9 mouse cellular contexts compared by ENCODE assay signal in the genomic region with DNA sequence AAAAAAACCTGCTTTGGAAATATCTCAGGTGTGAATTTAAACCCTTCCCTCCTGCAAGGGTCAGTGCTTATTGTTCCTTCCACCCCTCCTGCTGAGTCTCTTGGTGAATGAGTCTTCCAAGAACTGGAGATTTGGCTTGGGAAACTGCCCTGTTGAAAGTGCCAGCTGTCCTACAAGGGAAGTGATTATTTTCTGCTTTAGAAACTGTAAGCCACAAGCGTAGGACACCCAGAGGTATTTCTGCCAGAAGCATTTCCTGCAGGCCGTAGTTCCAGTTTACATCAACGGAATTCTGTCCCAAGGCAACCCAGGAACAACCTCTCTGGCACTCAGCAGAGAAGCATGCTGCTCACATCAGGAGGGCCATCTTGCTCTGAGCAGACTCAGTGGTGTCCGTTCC. TPM values are rescaled to one million over a fixed set of nuclear protein-coding genes. Genes with fewer than 3 reads are reported as not detected.
DNase-seq lines count a peak whose midpoint lies in the region; ATAC-seq lines count a peak whose summit lies in the region.
"Had no signal": no experiment of that assay in that cellular context is flagged by ENCODE, and none has a peak within 500 bp of the region (broad histone marks: within the 10 kb centered on the region; RNA-seq: fewer than 3 reads in every experiment).

No protein-coding gene starts in this region.

- H3K9me3 ChIP-seq in kidney, embryonic 15.5 days (replicated peaks): no peaks in the 10 kb centered on the region
- H3K9me3 ChIP-seq: limb, embryonic 12.5 days had no signal

- 76% methylated on average over 4 of the region's 4 CpGs for WGBS in kidney, embryonic 15.5 days

- H3K9ac ChIP-seq in kidney, embryonic 15.5 days: no peak overlapping the region
- H3K9ac ChIP-seq: limb, embryonic 12.5 days had no signal

- H3K27me3 ChIP-seq in kidney, embryonic 15.5 days: no peaks in the 10 kb centered on the region
- H3K27me3 ChIP-seq: limb, embryonic 12.5 days had no signal

- intact Hi-C loops in heart, postnatal 14 days (cut with DNase I): no loop called here

- H3K36me3 ChIP-seq in kidney, embryonic 15.5 days: no peaks in the 10 kb centered on the region
- H3K36me3 ChIP-seq: limb, embryonic 12.5 days had no signal

- no peak overlapping the region for H3K4me2 ChIP-seq in kidney, embryonic 15.5 days
- H3K4me2 ChIP-seq: limb, embryonic 12.5 days had no signal

- peaks cover 15% of the 10 kb centered on the region for H3K4me1 ChIP-seq in kidney, embryonic 15.5 days
- H3K4me1 ChIP-seq in brown adipose tissue, adult 24 weeks (ENCODE audit: control insufficient read depth, insufficient read depth, insufficient read length, low read length): peaks cover 14% of the 10 kb centered on the region; the same call in 1 of the 2 replicates

- ATAC-seq in kidney, embryonic 15.5 days (replicated peaks; ENCODE audit: low FRiP score): no peak

- no peak overlapping the region for H3K4me3 ChIP-seq in kidney, embryonic 15.5 days (replicated peaks)
- no peak overlapping the region for H3K4me3 ChIP-seq in brown adipose tissue, adult 24 weeks (ENCODE audit: insufficient read depth, low read depth, low read length)
- H3K4me3 ChIP-seq: erythroblast, embryonic 14.5 days; limb, embryonic 12.5 days had no signal

- no peak for DNase-seq in kidney, adult 9 months
- peak; percentile 76 for DNase-seq in Muller cell, postnatal 12 days (ENCODE audit: inconsistent ontology term)
- peak; percentile 13 to 38 for DNase-seq in heart, postnatal 14 days
- no peak for DNase-seq in natural killer cell, adult 2 months (ENCODE audit: low spot score in 2 of 2)
- DNase-seq in frontal cortex, postnatal 36 days (ENCODE audit: low spot score in 2 of 2): no peak

- H3K27ac ChIP-seq in kidney, embryonic 15.5 days: peak overlapping the region; percentile 69
- H3K27ac ChIP-seq in brown adipose tissue, adult 24 weeks (replicated peaks; ENCODE audit: low read depth, low read length): peak overlapping the region; percentile 52; the same call in 1 of the 2 replicates
- H3K27ac ChIP-seq: limb, embryonic 12.5 days had no signal

RNA-seq across cellular contexts. Expression of a gene that starts 12.6 kb away (rescaled TPM):
- polyA plus RNA-seq in kidney, embryonic 15.5 days (2015; fragmentation: Nextera tagmentation; extraction: Ambion mirVana): 9.3 and 10.6 TPM in 2 replicates
- not detected in 2 replicates for polyA plus RNA-seq in brown adipose tissue, adult 24 weeks (2012; ENCODE audit: insufficient read depth, insufficient read length, missing spikeins)
- 10 to 100 TPM in 1 of 2 experiments, 1 to 10 TPM in 1; 6.9 to 12.0 TPM for total RNA-seq in heart, postnatal 14 days (2021)

Comparison
In these comparisons a context has a peak if more than half of its experiments do, and no peak if none do; other contexts are left out.
1. DNase-seq: peak in Muller cell, postnatal 12 days (single experiment) and heart, postnatal 14 days (2 of 2); none in kidney, adult 9 months (single experiment), natural killer cell, adult 2 months (0 of 2) and frontal cortex, postnatal 36 days (0 of 2).
2. RNA of a gene that starts 12.6 kb away (polyA plus RNA-seq): 9.3 to 10.6 TPM in kidney, embryonic 15.5 days; not detected in brown adipose tissue, adult 24 weeks; every median in the first group is over 10 times any median in the second.